Mouse (Mus musculus): ENCODE results near the gene Arnt2.

DNA sequence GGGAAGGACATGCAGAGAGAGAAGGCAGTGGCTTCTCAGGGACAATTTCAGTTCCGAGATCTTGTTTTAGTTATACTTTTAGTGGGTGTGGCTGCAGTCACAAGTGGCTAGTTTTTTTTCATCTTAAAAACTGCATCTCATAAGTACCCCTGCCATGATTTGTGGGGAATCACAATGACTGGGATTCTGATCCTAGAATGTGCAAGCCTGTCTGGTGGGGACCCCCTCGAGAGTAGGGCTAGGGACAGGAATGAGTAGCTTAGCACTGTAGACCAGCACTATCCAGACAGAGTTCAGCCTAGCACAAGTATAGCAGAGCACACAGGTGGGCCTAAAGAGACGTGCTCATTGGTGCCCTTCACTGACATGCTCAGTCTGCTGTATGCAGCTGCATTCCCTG, 27.6 kb downstream of the Arnt2 start:
- no peak for TF ChIP-seq CTCF (conservative IDR thresholded peaks at IDR 0.05; ENCODE audit: insufficient read depth, insufficient read length, low read depth, low read length)
- no peak for TF ChIP-seq POLR2A (IDR thresholded peaks at IDR 0.05; ENCODE audit: low read depth, low read length)
